Mouse (Mus musculus): ENCODE results near the gene Pou3f1.

The Pou3f1 gene

DNA sequence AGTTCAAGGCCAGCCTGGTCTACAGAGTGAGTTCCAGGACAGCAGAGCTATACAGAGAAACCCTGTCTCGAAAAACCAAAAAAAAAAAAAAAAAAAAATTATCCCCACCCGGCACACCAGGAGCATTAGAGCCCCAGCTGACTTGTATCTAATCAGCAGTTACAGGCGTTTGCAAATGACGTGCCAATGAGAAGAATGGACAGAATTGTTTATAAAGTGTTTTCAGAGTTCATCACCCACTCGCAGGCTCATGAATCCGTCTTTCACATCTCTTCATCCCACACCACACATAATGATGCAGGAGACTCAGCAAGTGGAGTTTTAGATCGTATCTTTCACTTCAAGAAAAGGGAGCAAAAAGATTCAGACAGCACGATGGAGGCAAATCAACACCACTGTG, 28.8 kb downstream of the Pou3f1 start:
- TF ChIP-seq CTCF (conservative IDR thresholded peaks at IDR 0.05; ENCODE audit: low read length), result no peak
- TF ChIP-seq NANOG (IDR thresholded peaks at IDR 0.05; ENCODE audit: borderline replicate concordance, low read length), result no peak
- no peak for TF ChIP-seq POU5F1 (IDR thresholded peaks at IDR 0.05; ENCODE audit: borderline replicate concordance, low read length)

GRCm38 (mm10) chr4:124685897-124686402, 29.3 kb downstream of the Pou3f1 start:
- Histone ChIP-seq H3K36me3 (ENCODE audit: insufficient read depth, low read length) (peaks cover 93% of the 10 kb centered on the region), H3K4me3 (replicated peaks; ENCODE audit: low read length) (no peak overlapping the region), H3K4me1 (replicated peaks; ENCODE audit: low read depth, low read length) (peaks cover 31% of the 10 kb centered on the region), H3K27me3 (ENCODE audit: insufficient read depth, low read length) (no peaks in the 10 kb centered on the region), H3K9me3 (ENCODE audit: low read length) (no peaks in the 10 kb centered on the region)
- TF ChIP-seq POU5F1 (IDR thresholded peaks at IDR 0.05; ENCODE audit: borderline replicate concordance, low read length) (no peak), NANOG (IDR thresholded peaks at IDR 0.05; ENCODE audit: borderline replicate concordance, low read length) (no peak), CTCF (conservative IDR thresholded peaks at IDR 0.05; ENCODE audit: low read length) (no peak)

More for the DNA sequence above, 28.8 kb downstream of the Pou3f1 start:
- H3K36me3 ChIP-seq (ENCODE audit: insufficient read depth, low read length), result peaks cover 93% of the 10 kb centered on the region
- H3K4me1 ChIP-seq (replicated peaks; ENCODE audit: low read depth, low read length), result peaks cover 29% of the 10 kb centered on the region
- no peaks in the 10 kb centered on the region for H3K27me3 ChIP-seq (ENCODE audit: insufficient read depth, low read length)
- no peaks in the 10 kb centered on the region for H3K9me3 ChIP-seq (ENCODE audit: low read length)
- no peak overlapping the region for H3K4me3 ChIP-seq (replicated peaks; ENCODE audit: low read length)

GRCm38 (mm10) chr4:124691455-124691854, 34.8 kb downstream of the Pou3f1 start:
- TF ChIP-seq CTCF (conservative IDR thresholded peaks at IDR 0.05; ENCODE audit: low read length) (no peak), NANOG (IDR thresholded peaks at IDR 0.05; ENCODE audit: borderline replicate concordance, low read length) (no peak), POU5F1 (IDR thresholded peaks at IDR 0.05; ENCODE audit: borderline replicate concordance, low read length) (no peak)

DNA sequence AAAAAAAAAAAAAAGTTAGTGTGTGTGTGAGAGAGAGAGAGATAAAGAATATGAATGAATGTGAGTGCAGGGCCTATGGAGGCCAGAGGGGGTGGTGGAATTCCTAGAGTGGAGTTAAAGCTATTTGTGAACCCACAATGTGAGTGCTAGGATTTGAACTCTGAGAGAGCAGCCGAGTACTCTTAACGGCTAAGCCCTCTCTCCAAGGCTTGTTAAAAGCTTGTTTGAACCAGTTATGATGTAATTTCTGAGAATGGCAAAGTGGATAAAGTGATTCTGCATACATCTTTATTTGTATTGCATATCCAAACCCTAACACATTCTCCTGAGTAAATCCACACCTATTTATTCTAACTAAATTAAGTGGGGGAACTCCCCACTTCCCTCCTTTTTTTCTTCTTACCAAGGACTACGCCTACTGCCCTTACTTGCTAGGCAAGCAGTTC, 35.8 kb downstream of the Pou3f1 start:
- Histone ChIP-seq H3K4me3 (replicated peaks; ENCODE audit: low read length) (peak overlapping the region; percentile 96), H3K36me3 (ENCODE audit: insufficient read depth, low read length) (peaks cover 39% of the 10 kb centered on the region), H3K9me3 (ENCODE audit: low read length) (no peaks in the 10 kb centered on the region), H3K27me3 (ENCODE audit: insufficient read depth, low read length) (peaks cover 10% of the 10 kb centered on the region), H3K4me1 (replicated peaks; ENCODE audit: low read depth, low read length) (peaks cover 51% of the 10 kb centered on the region)
- no peak for TF ChIP-seq CTCF (conservative IDR thresholded peaks at IDR 0.05; ENCODE audit: low read length)
- no peak for TF ChIP-seq POU5F1 (IDR thresholded peaks at IDR 0.05; ENCODE audit: borderline replicate concordance, low read length)
- TF ChIP-seq NANOG (IDR thresholded peaks at IDR 0.05; ENCODE audit: borderline replicate concordance, low read length), result no peak

More at GRCm38 (mm10) chr4:124691455-124691854, 34.8 kb downstream of the Pou3f1 start:
- Histone ChIP-seq H3K36me3 (ENCODE audit: insufficient read depth, low read length) (peaks cover 49% of the 10 kb centered on the region), H3K4me3 (replicated peaks; ENCODE audit: low read length) (no peak overlapping the region), H3K27me3 (ENCODE audit: insufficient read depth, low read length) (peaks cover 10% of the 10 kb centered on the region), H3K4me1 (replicated peaks; ENCODE audit: low read depth, low read length) (peaks cover 58% of the 10 kb centered on the region), H3K9me3 (ENCODE audit: low read length) (no peaks in the 10 kb centered on the region)

DNA sequence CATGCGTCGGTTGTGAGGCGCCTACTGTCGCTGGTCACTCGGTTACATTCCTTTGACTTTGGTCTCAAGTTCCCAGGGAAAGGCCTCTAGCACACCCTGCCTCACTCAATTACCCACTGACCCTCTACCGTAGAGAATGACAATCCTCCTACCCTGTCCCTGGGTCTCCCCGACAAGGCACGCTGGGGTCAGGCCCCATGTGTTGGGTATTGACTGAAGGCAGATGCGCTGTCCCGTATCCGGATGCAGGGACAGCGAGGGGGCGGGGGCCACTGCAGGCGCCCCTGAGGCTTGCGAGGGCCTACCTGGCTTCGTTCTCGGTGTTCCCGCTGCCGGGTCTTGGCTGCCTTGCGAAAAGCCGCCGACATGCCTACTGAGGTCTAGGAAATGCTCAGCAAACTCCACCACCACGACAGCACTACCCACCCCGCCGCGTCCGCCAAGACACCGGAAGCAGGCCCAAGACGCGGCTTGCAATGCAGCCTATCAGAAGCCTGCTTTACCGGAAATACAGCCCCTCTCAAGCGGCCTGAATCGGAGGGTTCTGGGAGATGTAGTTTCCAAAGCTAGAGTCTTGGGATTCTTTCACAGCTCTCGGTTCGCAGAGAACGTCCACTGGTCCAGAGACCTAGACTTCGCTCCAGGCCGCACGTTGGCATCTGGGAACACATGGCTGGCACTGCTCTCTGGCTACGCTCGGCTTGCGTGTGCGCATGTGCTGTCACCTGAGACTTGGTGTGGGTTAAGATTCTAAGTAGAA, 36.7 kb downstream of the Pou3f1 start, which contains the start of gene Utp11:
Utp11 (minus strand) TSS at position 466 of the 760 bp plus-strand sequence.
- peaks cover 30% of the 10 kb centered on the region for H3K36me3 ChIP-seq (ENCODE audit: insufficient read depth, low read length)

DNA sequence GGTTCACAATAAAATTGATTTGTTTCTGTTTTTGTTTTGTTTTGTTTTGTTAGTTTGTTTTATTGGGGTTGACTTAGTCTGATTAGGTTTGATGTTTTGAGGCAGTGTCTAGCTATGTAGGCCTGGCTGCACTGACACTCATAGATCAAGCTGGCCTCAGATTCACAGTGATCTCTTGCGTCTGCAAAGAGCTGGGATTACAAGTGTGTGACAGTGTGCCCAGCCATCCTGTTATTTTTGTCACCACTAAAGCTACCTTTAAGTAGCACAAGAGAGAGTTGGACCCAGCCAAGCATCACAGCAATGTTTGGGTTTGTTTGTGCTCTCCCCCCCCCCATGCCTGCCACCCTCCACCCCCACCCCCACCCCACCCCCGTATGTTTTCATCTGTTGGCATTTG, 38.0 kb downstream of the Pou3f1 start:
- peaks cover 50% of the 10 kb centered on the region for H3K4me1 ChIP-seq (replicated peaks; ENCODE audit: low read depth, low read length)
- peaks cover 18% of the 10 kb centered on the region for H3K36me3 ChIP-seq (ENCODE audit: insufficient read depth, low read length)
- no peak overlapping the region for H3K4me3 ChIP-seq (replicated peaks; ENCODE audit: low read length)
- H3K9me3 ChIP-seq (ENCODE audit: low read length), result no peaks in the 10 kb centered on the region
- no peak for TF ChIP-seq CTCF (conservative IDR thresholded peaks at IDR 0.05; ENCODE audit: low read length)
- TF ChIP-seq NANOG (IDR thresholded peaks at IDR 0.05; ENCODE audit: borderline replicate concordance, low read length), result no peak
- TF ChIP-seq POU5F1 (IDR thresholded peaks at IDR 0.05; ENCODE audit: borderline replicate concordance, low read length), result no peak
- peaks cover 19% of the 10 kb centered on the region for H3K27me3 ChIP-seq (ENCODE audit: insufficient read depth, low read length)

More for the DNA sequence above, 36.7 kb downstream of the Pou3f1 start, which contains the start of gene Utp11:
- Histone ChIP-seq H3K4me3 (replicated peaks; ENCODE audit: low read length) (peak within 1 kb of the TSS; percentile 96), H3K9me3 (ENCODE audit: low read length) (no peaks in the 10 kb centered on the region), H3K27me3 (ENCODE audit: insufficient read depth, low read length) (peaks cover 12% of the 10 kb centered on the region), H3K4me1 (replicated peaks; ENCODE audit: low read depth, low read length) (peaks cover 45% of the 10 kb centered on the region)
- TF ChIP-seq CTCF (conservative IDR thresholded peaks at IDR 0.05; ENCODE audit: low read length) (no peak), NANOG (IDR thresholded peaks at IDR 0.05; ENCODE audit: borderline replicate concordance, low read length) (no peak), POU5F1 (IDR thresholded peaks at IDR 0.05; ENCODE audit: borderline replicate concordance, low read length) (no peak)

DNA sequence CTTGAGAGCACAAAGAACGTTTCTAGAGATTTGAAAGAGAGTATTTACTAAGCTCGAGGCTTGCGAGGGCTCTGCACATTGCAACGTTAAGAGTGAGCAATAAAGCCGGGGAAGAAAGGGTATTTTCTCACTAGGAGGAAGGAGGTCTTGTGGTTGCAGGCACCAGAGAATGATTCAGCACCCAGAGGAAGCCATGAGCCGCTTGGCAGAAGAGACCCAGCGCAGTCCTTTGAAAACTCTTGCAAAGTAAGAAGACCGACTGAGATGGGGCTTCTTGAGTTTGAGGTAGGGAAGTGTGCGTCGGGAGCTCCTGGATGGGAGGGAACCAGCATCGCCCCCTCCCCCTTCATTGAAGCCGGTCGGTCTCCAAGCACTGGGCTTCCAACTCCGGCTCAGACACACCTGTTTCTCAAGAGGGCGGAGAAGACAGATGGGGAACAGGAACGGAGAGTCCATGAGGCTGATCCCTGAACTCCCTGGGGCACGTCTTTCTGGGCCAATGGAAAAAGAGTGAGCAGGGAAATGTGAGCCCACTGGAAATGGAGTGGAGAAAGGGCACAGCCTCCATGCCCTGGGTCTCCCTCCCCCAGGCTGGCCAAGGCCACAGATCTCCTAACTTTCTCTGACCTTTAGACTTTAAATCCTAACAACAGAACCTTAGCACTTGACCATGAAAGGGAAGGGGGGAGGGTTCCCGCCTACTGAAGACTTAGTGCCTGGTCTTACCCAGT, 39.3 kb downstream of the Pou3f1 start:
- Histone ChIP-seq H3K27me3 (ENCODE audit: insufficient read depth, low read length) (peaks cover 19% of the 10 kb centered on the region), H3K4me3 (replicated peaks; ENCODE audit: low read length) (peak overlapping the region; percentile 59), H3K9me3 (ENCODE audit: low read length) (no peaks in the 10 kb centered on the region), H3K4me1 (replicated peaks; ENCODE audit: low read depth, low read length) (peaks cover 56% of the 10 kb centered on the region), H3K36me3 (ENCODE audit: insufficient read depth, low read length) (peaks cover 8% of the 10 kb centered on the region)
- TF ChIP-seq POU5F1 (IDR thresholded peaks at IDR 0.05; ENCODE audit: borderline replicate concordance, low read length) (no peak), NANOG (IDR thresholded peaks at IDR 0.05; ENCODE audit: borderline replicate concordance, low read length) (no peak), CTCF (conservative IDR thresholded peaks at IDR 0.05; ENCODE audit: low read length) (no peak)

- H3K27me3 ChIP-seq (ENCODE audit: insufficient read depth, low read length), result peaks cover 23% of the 10 kb centered on the region
- no peaks in the 10 kb centered on the region for H3K9me3 ChIP-seq (ENCODE audit: low read length)
- H3K36me3 ChIP-seq (ENCODE audit: insufficient read depth, low read length), result no peaks in the 10 kb centered on the region; the same call in 1 of the 2 replicates
- TF ChIP-seq CTCF (conservative IDR thresholded peaks at IDR 0.05; ENCODE audit: low read length), result no peak
- no peak for TF ChIP-seq POU5F1 (IDR thresholded peaks at IDR 0.05; ENCODE audit: borderline replicate concordance, low read length)
- no peak for TF ChIP-seq NANOG (IDR thresholded peaks at IDR 0.05; ENCODE audit: borderline replicate concordance, low read length)
- peaks cover 64% of the 10 kb centered on the region for H3K4me1 ChIP-seq (replicated peaks; ENCODE audit: low read depth, low read length)
- peak overlapping the region; percentile 91; the same call in 1 of the 2 replicates for H3K4me3 ChIP-seq (replicated peaks; ENCODE audit: low read length)
These were observed 43.2 kb downstream of the Pou3f1 start for GRCm38 (mm10) chr4:124699791-124700190.

All from E14TG2a.4 (cell line).